Mouse (Mus musculus) lung, adult 2 months (tissue): ENCODE data around the gene Mrpl45.

Source experiments
- CTCF ChIP-seq: fragments of 200-500 bp; IDR thresholded peaks from 2 replicates; pipeline ENCODE4 v1.5.1; 2011; ENCODE audit warnings: mild to moderate bottlenecking, low read length, control low read depth; ENCODE audit not compliant: insufficient read depth
- POLR2A ChIP-seq: fragments of 200-500 bp; IDR thresholded peaks from 2 replicates; pipeline ENCODE4 v1.6.1; 2011; ENCODE audit warnings: low read depth, mild to moderate bottlenecking, control low read depth, low read length, borderline replicate concordance; ENCODE audit errors: extremely low read depth

GRCm38 (mm10) chr11:97362943-97363643 is 47.6 kb downstream of the Mrpl45 start:
- TF ChIP-seq CTCF (no peak), POLR2A (no peak)
